Mouse (Mus musculus) neural tube, embryonic 13.5 days (tissue): ENCODE measurements around the gene Trabd2b. TPM values are rescaled to one million over a fixed set of nuclear protein-coding genes. Genes with fewer than 3 reads are reported as not detected.
A peak's percentile ranks its signal among the peaks of the same experiment; 100 is the strongest.

Experiments used
- ATAC-seq: fragments of 200-750 bp; cut with Nextera tagmentation; 2 replicates; pipeline ENCODE4 v1.8.0; 2017; ENCODE audit warnings: low read depth, mild to moderate bottlenecking, moderate TSS enrichment, moderate library complexity
- H3K27ac ChIP-seq: fragments of 300-500 bp; sonication (generic); replicated peaks from 2 replicates; pipeline ENCODE4 v1.5.1; 2015; ENCODE audit warnings: moderate library complexity, mild to moderate bottlenecking, inconsistent platforms
- H3K27me3 ChIP-seq: fragments of 300-500 bp; sonication (generic); 2 replicates; pipeline ENCODE4 v1.6.1; 2015; ENCODE audit warnings: mild to moderate bottlenecking, inconsistent platforms
- H3K36me3 ChIP-seq: fragments of 300-500 bp; sonication (generic); 2 replicates; pipeline ENCODE4 v1.6.1; 2015; ENCODE audit warnings: mild to moderate bottlenecking, inconsistent platforms
- H3K4me1 ChIP-seq: fragments of 300-500 bp; sonication (generic); replicated peaks from 2 replicates; pipeline ENCODE4 v1.6.1; 2015; ENCODE audit warnings: inconsistent platforms
- H3K4me2 ChIP-seq: fragments of 300-500 bp; sonication (generic); 2 replicates; pipeline ENCODE4 v1.6.1; 2015; ENCODE audit warnings: inconsistent platforms, mild to moderate bottlenecking, moderate library complexity
- H3K4me3 ChIP-seq: fragments of 300-500 bp; sonication (generic); 2 replicates; pipeline ENCODE4 v1.5.1; 2015; ENCODE audit warnings: mild to moderate bottlenecking, inconsistent platforms
- H3K9ac ChIP-seq: fragments of 300-500 bp; sonication (generic); 2 replicates; pipeline ENCODE4 v1.6.1; 2015; ENCODE audit warnings: moderate library complexity, mild to moderate bottlenecking, inconsistent platforms
- H3K9me3 ChIP-seq: fragments of 300-500 bp; sonication (generic); 2 replicates; pipeline ENCODE4 v1.6.1; 2016; ENCODE audit warnings: inconsistent platforms
- WGBS: fragments of 180-500 bp; shearing (Covaris S2); methylation state at CpG from one replicate; pipeline ENCODE4 v1.1.7; 2015; 5-methylcytosine and 5-hydroxymethylcytosine counted together
- polyA plus RNA-seq: library from polyadenylated mRNA; unstranded; fragments of >200 nt; fragmentation: Nextera tagmentation; extraction: Ambion mirVana; gene quantifications from 2 replicates; pipeline ENCODE4 v1.2.1, GENCODE M21; 2015

Gene Trabd2b
- polyA plus RNA-seq, 1 experiment from 2014 or later: 0.84 TPM

- no peak overlapping the region for H3K27ac ChIP-seq
- H3K9me3 ChIP-seq: no peaks in the 10 kb centered on the region
- H3K4me3 ChIP-seq: no peak overlapping the region
- 88% methylated on average over 4 of the region's 4 CpGs for WGBS
- no peaks in the 10 kb centered on the region for H3K4me1 ChIP-seq
- H3K4me2 ChIP-seq: no peak overlapping the region
- no peak for ATAC-seq
- H3K27me3 ChIP-seq: no peaks in the 10 kb centered on the region
- no peak overlapping the region for H3K9ac ChIP-seq
- no peaks in the 10 kb centered on the region for H3K36me3 ChIP-seq
These were observed 127.6 kb downstream of the Trabd2b start for GRCm38 (mm10) chr4:114533894-114534754.

DNA sequence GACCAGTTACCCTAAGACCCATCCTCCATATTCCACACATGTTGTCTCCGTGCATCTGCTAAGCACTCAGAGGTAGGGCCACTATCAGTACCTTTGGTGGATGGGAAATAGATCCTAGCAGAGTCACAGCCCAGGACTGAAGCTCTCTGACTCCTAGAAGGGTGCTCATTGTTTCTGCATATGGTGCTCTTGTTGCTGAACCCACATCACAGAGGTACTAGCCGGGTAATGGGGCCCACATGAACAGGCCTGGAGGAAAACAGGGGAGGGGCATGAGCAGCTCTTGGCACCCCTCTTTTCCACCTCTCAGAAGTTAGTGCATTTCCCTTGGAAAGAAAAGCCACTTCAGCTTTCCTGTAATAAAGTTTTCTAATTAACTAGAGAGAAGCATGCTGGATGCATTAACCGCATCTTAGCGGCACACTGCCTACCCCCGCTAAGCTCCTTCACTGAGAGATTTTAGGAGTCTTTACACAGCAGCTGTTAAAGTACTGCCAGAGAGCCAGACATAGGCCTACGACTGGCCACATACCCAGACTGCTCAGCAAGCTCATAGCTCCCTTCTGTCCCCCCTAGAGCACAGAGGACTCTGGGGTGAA is 131.0 kb downstream of the Trabd2b start:
- Histone ChIP-seq H3K4me2 (no peak overlapping the region), H3K27ac (no peak overlapping the region), H3K4me3 (no peak overlapping the region), H3K27me3 (no peaks in the 10 kb centered on the region), H3K36me3 (no peaks in the 10 kb centered on the region), H3K9me3 (no peaks in the 10 kb centered on the region), H3K9ac (no peak overlapping the region), H3K4me1 (no peaks in the 10 kb centered on the region)
- no peak; the same call in 1 of the 2 replicates for ATAC-seq
- 66% methylated on average over 6 of the region's 6 CpGs for WGBS

DNA sequence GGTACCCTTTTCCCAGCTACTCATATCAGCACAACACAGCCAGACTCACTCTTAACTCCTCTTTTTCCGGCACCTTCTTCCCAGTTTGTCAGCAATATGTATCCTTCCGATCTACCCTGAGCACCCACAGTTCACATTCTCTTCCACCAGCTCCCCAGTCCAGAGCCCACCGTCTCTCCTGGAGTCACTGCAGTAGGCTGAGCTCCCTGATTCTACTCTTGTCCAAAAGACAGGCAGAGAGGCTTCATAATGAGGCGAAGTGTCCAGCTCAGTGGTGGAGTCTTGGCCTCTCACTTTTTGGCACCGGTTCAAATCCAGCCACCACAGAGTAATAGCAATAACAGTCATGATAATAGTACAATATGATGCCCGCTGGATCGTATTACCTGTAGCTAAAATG is 133.5 kb downstream of the Trabd2b start:
- Histone ChIP-seq H3K27ac (no peak overlapping the region), H3K4me2 (no peak overlapping the region), H3K9ac (no peak overlapping the region), H3K4me1 (no peaks in the 10 kb centered on the region), H3K36me3 (no peaks in the 10 kb centered on the region), H3K4me3 (no peak overlapping the region), H3K27me3 (no peaks in the 10 kb centered on the region), H3K9me3 (no peaks in the 10 kb centered on the region)
- 89% methylated on average over 7 of the region's 7 CpGs for WGBS
- ATAC-seq: no peak

GRCm38 (mm10) chr4:114541221-114541620 is 134.7 kb downstream of the Trabd2b start:
- Histone ChIP-seq H3K27ac (no peak overlapping the region), H3K4me2 (no peak overlapping the region), H3K9me3 (no peaks in the 10 kb centered on the region), H3K36me3 (no peaks in the 10 kb centered on the region), H3K4me3 (no peak overlapping the region), H3K27me3 (no peaks in the 10 kb centered on the region), H3K9ac (no peak overlapping the region), H3K4me1 (no peaks in the 10 kb centered on the region)
- WGBS: 92% methylated on average over 1 of the region's 1 CpGs
- ATAC-seq: no peak

GRCm38 (mm10) chr4:114542136-114542535 is 135.6 kb downstream of the Trabd2b start:
- no peaks in the 10 kb centered on the region for H3K27me3 ChIP-seq
- no peak overlapping the region for H3K9ac ChIP-seq
- H3K27ac ChIP-seq: no peak overlapping the region
- no peaks in the 10 kb centered on the region for H3K4me1 ChIP-seq
- no peaks in the 10 kb centered on the region for H3K9me3 ChIP-seq
- H3K4me3 ChIP-seq: no peak overlapping the region
- no peaks in the 10 kb centered on the region for H3K36me3 ChIP-seq
- no peak overlapping the region for H3K4me2 ChIP-seq
- WGBS: 49% methylated on average over 4 of the region's 4 CpGs
- no peak for ATAC-seq

DNA sequence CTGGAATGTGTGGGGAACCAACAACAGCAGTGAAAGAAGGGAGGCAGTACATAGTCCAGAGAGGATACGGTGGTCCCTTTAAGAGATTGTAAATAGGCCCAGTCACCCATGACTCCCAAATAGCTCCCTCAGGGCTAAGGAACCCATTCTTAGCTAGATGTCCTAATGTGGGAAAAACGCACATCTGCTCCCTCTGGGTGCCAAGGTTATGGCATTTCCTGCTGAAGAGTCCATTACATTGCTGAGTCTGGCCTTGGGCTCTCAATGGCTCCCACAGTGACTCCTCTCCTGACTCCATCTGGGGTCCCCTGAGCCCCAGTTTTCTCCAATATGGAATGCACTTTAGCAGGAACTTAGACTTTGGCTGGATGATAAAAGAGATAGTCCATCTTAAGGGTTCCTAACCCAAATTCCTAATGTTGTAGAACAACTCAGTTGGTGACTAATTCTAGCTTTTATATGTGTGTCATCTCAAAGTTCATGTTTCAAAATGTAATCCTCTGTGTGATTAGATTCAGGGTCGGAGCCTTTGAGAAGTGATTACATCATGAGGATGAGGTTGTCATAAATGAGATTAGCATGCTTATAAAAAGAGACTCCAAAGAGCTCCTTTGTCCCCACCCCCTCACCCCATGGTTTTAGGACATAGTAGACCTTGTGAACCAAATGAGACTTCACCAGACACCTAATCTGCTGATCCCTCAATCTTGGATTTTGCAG is 139.1 kb downstream of the Trabd2b start:
- no peaks in the 10 kb centered on the region for H3K36me3 ChIP-seq
- H3K4me1 ChIP-seq: peaks cover 6% of the 10 kb centered on the region
- no peak overlapping the region for H3K4me2 ChIP-seq
- ATAC-seq: no peak
- H3K27me3 ChIP-seq: no peaks in the 10 kb centered on the region
- no peak overlapping the region for H3K4me3 ChIP-seq
- H3K27ac ChIP-seq: no peak overlapping the region
- no peak overlapping the region for H3K9ac ChIP-seq
- no peaks in the 10 kb centered on the region for H3K9me3 ChIP-seq
- 52% methylated on average over 3 of the region's 3 CpGs for WGBS

DNA sequence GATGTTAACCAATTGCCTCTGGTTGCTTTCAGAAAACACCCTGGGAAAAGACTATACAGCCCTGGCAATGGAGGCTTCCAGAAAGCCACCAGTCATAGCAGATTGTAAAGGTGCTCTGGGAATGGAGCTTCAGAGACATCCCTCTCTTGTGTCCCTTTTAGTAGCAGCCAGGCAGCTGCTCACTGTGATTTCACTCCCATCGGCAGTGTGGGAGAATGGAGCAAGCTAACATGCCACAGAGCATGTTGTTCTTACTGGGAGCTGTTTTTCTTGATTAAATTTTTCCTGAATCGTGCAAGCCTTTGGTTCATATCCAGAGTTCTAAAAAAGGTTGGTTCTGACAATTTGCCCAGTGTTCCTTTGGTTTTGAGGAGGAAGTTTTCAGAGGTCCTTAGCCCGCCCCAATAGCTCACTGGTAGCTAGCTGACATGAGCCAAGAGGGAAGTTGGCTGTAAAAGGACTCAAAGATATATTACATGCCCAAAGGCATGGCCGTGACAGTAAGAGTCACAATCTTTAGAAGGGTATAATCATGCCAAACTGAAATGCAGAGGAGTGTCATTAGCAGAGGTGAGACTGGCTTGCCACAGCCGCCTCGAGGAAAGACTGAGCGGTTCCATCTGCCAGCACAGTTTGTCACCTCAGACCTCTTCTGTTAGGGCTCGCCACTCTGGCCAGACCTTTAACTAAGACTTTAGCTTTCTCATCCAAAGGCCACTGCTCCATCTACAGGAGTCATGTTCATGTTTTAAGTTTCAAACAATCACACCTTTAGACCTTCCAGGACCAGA is 141.3 kb downstream of the Trabd2b start:
- ATAC-seq: no peak
- peaks cover 14% of the 10 kb centered on the region for H3K4me1 ChIP-seq
- no peaks in the 10 kb centered on the region for H3K9me3 ChIP-seq
- H3K27me3 ChIP-seq: no peaks in the 10 kb centered on the region
- WGBS: 77% methylated on average over 8 of the region's 8 CpGs
- H3K36me3 ChIP-seq: no peaks in the 10 kb centered on the region
- H3K27ac ChIP-seq: no peak overlapping the region
- H3K4me2 ChIP-seq: no peak overlapping the region
- no peak overlapping the region for H3K9ac ChIP-seq
- H3K4me3 ChIP-seq: no peak overlapping the region

- H3K27ac ChIP-seq: no peak overlapping the region
- no peaks in the 10 kb centered on the region for H3K27me3 ChIP-seq
- no peak overlapping the region for H3K4me2 ChIP-seq
- no peak overlapping the region for H3K4me3 ChIP-seq
- WGBS: 89% methylated on average over 3 of the region's 3 CpGs
- H3K36me3 ChIP-seq: no peaks in the 10 kb centered on the region
- no peaks in the 10 kb centered on the region for H3K9me3 ChIP-seq
- H3K9ac ChIP-seq: no peak overlapping the region
- ATAC-seq: no peak
- H3K4me1 ChIP-seq: peaks cover 14% of the 10 kb centered on the region
These were observed 143.0 kb downstream of the Trabd2b start for GRCm38 (mm10) chr4:114549487-114549886.

GRCm38 (mm10) chr4:114550471-114551156 is 144.1 kb downstream of the Trabd2b start:
- peak overlapping the region; percentile 59 for H3K27ac ChIP-seq
- no peak for ATAC-seq
- no peaks in the 10 kb centered on the region for H3K9me3 ChIP-seq
- no peaks in the 10 kb centered on the region for H3K36me3 ChIP-seq
- WGBS: 25% methylated on average over 11 of the region's 11 CpGs
- no peak overlapping the region for H3K4me3 ChIP-seq
- peaks cover 14% of the 10 kb centered on the region for H3K4me1 ChIP-seq
- peak overlapping the region; percentile 42; the same call in 1 of the 2 replicates for H3K9ac ChIP-seq
- H3K4me2 ChIP-seq: no peak overlapping the region
- no peaks in the 10 kb centered on the region for H3K27me3 ChIP-seq

DNA sequence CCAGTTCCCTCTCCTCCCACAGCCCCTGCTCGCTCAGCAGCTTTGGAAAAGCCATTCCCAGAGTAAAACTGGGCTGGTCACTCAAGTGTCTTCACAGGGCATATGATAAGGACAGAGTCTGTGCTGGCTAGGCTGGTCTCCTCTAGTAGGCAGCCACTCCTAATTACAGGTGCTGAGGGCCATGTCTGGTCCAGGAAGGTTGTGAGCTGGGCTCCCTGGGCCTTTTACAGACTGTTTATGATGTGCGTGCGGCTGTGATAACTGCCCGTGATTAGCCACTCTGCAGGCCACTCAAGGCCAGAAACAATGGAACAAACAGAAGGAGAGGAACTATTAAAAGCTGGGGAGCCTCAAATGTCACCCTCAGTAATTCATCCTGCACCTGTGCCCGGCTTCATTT is 150.4 kb downstream of the Trabd2b start:
- no peaks in the 10 kb centered on the region for H3K27me3 ChIP-seq
- no peak overlapping the region for H3K9ac ChIP-seq
- no peak for ATAC-seq
- peaks cover 8% of the 10 kb centered on the region; the same call in 1 of the 2 replicates for H3K4me1 ChIP-seq
- no peak overlapping the region for H3K4me3 ChIP-seq
- H3K4me2 ChIP-seq: no peak overlapping the region
- H3K9me3 ChIP-seq: no peaks in the 10 kb centered on the region
- H3K36me3 ChIP-seq: no peaks in the 10 kb centered on the region
- no peak overlapping the region for H3K27ac ChIP-seq
- 41% methylated on average over 5 of the region's 5 CpGs for whole genome bisulfite sequencing

DNA sequence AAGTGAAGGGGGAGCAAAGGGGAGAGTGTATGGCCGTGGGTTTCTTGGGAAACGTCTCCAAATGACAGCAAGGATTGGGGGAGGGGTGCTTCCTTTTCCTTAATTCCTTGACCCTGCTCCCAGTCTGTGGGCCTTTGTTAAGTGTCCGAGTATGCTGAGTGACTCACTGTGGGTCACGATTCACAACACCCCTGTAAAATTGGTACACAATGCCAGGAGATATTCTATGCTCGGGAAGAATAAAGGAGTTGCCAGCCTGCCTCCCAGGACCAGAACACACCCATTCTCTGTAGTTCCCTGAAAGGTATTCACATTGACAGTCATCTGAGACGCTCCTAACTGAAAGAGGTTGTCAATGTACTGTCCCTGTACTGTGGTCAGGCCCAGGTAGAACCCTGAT is 151.2 kb downstream of the Trabd2b start:
- H3K9me3 ChIP-seq: no peaks in the 10 kb centered on the region
- no peak overlapping the region for H3K27ac ChIP-seq
- WGBS: 26% methylated on average over 6 of the region's 6 CpGs
- no peak for ATAC-seq
- no peaks in the 10 kb centered on the region for H3K36me3 ChIP-seq
- no peak overlapping the region for H3K4me3 ChIP-seq
- no peak overlapping the region for H3K4me2 ChIP-seq
- H3K27me3 ChIP-seq: no peaks in the 10 kb centered on the region
- peaks cover 8% of the 10 kb centered on the region; the same call in 1 of the 2 replicates for H3K4me1 ChIP-seq
- no peak overlapping the region for H3K9ac ChIP-seq
